Mouse (Mus musculus) spleen, postnatal 14 days (tissue): Measurements from ENCODE around the gene Cyb561d1.
A peak's percentile ranks its signal among the peaks of the same experiment; 100 is the strongest.

Experiments used
- DNase-seq, 2 experiments: peaks; one replicate each; pipeline ENCODE4 v3.0.0; 2021 to 2022; ENCODE audit warnings: low spot score in 2 of 2

The Cyb561d1 gene

GRCm38 (mm10) chr3:108167499-108167898, 33.5 kb downstream of the Cyb561d1 start:
- no peak for DNase-seq

GRCm38 (mm10) chr3:108166486-108167211, 34.4 kb downstream of the Cyb561d1 start:
- no peak for DNase-seq

- no peak for DNase-seq
Measured at GRCm38 (mm10) chr3:108165532-108166315, 35.3 kb downstream of the Cyb561d1 start.

GRCm38 (mm10) chr3:108164807-108165206, 36.2 kb downstream of the Cyb561d1 start:
- DNase-seq = peak; percentile 44 to 75

- no peak for DNase-seq
Measured at GRCm38 (mm10) chr3:108164091-108164490, 36.9 kb downstream of the Cyb561d1 start.

GRCm38 (mm10) chr3:108158383-108159037, 42.5 kb downstream of the Cyb561d1 start:
- no peak for DNase-seq

- DNase-seq = no peak
Measured at GRCm38 (mm10) chr3:108154656-108155055, 46.4 kb downstream of the Cyb561d1 start, which contains the start of gene Gpr61. Gene Gpr61 (minus strand): TSS chr3:108154882.

GRCm38 (mm10) chr3:108152290-108152689, 48.7 kb downstream of the Cyb561d1 start:
- no peak for DNase-seq

- peak; percentile 71 to 85 for DNase-seq
Measured at GRCm38 (mm10) chr3:108147386-108148235, 53.4 kb downstream of the Cyb561d1 start.

- DNase-seq = no peak
Measured at GRCm38 (mm10) chr3:108146671-108147070, 54.3 kb downstream of the Cyb561d1 start.
